Mouse (Mus musculus): Measurements from ENCODE around the gene Txndc17. TPM values are rescaled to one million over a fixed set of nuclear protein-coding genes. Genes with fewer than 3 reads are reported as not detected.
"Not testable (repeated sequence)": the region's sequence is repeated elsewhere in the genome, so short reads cannot be mapped to it uniquely, and the experiment has no call there.

The Txndc17 gene
- 154 and 162 TPM in 2 replicates for polyA plus RNA-seq (2016; fragmentation: Nextera tagmentation; extraction: Ambion mirVana)

DNA sequence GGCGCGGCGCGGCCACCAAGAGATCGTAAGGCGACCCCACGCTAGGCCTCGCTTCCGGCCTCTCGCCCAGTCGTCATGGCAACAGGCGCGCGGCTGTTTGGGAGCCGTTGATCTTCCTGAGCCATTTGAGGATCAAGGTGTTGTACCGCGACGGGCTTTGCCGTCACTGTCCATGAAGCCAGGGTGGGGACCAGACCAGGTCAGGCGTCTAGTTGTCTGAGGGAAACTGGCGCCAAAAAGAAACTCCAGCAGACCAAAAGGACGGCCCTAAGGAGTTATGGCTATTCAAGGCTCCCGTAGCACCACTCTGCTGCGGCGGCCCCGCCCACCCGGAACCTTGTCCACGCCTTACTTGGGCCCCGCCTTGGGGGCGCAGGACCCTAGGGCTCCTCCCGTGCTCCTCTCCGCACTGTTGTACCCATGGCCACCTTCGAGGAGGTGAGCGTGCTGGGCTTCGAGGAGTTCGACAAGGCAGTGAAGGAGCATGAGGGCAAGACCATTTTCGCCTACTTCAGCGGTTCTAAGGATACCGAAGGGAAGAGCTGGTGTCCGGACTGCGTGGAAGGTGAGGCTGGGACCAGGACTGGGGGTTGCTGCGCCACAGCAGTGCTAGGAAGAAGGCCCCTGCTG is at the start of gene Txndc17, which contains the start of gene 4933427D14Rik:
Txndc17 (plus strand) TSS at position 344 of the 630 bp plus-strand sequence.
4933427D14Rik (minus strand) TSS at position 256 of the 630 bp plus-strand sequence.
- Histone ChIP-seq H3K27ac (replicated peaks) (peak within 1 kb of the TSS; percentile 66), H3K27me3 (no peaks in the 10 kb centered on the region), H3K4me2 (replicated peaks) (peak within 1 kb of the TSS; percentile 92), H3K9me3 (no peaks in the 10 kb centered on the region), H3K4me1 (peaks cover 42% of the 10 kb centered on the region), H3K4me3 (peak within 1 kb of the TSS; percentile 91), H3K9ac (replicated peaks) (peak within 1 kb of the TSS; percentile 89), H3K36me3 (peaks cover 30% of the 10 kb centered on the region)
- ATAC-seq (ENCODE audit: low FRiP score, low read depth) = peak; percentile 93
- under 1% methylated on average over 42 of the region's 42 CpGs for WGBS

GRCm38 (mm10) chr11:72163198-72163597 is 44.1 kb upstream of the Txndc17 start:
- 92% methylated on average over 2 of the region's 2 CpGs for WGBS
- H3K36me3 ChIP-seq = peaks cover 84% of the 10 kb centered on the region
- no peaks in the 10 kb centered on the region for H3K4me1 ChIP-seq
- H3K27me3 ChIP-seq = no peaks in the 10 kb centered on the region
- H3K27ac ChIP-seq (replicated peaks) = no peak overlapping the region
- H3K4me2 ChIP-seq (replicated peaks) = no peak overlapping the region
- no peak overlapping the region for H3K4me3 ChIP-seq
- no peaks in the 10 kb centered on the region for H3K9me3 ChIP-seq
- H3K9ac ChIP-seq (replicated peaks) = no peak overlapping the region
- no peak for ATAC-seq (ENCODE audit: low FRiP score, low read depth)

DNA sequence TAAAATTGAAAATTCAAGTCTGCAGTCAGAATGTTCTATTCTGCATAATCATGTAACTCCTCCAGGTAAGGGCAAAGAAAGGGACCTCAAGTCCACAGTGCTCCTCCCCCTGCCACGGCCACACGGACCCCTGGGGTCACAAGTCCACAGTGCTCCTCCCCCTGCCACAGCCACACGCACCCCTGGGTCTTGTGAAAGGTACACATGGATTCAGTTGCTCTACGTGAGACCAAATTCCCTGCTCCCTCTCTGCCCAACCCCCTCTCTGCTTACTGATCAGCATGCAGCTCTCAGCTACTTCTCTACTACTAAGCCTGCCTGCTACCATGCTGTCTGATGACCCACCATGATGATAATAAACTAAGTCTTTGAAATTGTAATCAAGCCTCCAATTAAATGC is 37.5 kb upstream of the Txndc17 start:
- Histone ChIP-seq H3K4me2 (replicated peaks) (no peak overlapping the region), H3K4me3 (no peak overlapping the region), H3K27ac (replicated peaks) (no peak overlapping the region), H3K36me3 (peaks cover 73% of the 10 kb centered on the region), H3K9me3 (no peaks in the 10 kb centered on the region), H3K27me3 (no peaks in the 10 kb centered on the region), H3K9ac (replicated peaks) (no peak overlapping the region), H3K4me1 (no peaks in the 10 kb centered on the region)
- no peak for ATAC-seq (ENCODE audit: low FRiP score, low read depth)
- 88% methylated on average over 4 of the region's 4 CpGs for WGBS

DNA sequence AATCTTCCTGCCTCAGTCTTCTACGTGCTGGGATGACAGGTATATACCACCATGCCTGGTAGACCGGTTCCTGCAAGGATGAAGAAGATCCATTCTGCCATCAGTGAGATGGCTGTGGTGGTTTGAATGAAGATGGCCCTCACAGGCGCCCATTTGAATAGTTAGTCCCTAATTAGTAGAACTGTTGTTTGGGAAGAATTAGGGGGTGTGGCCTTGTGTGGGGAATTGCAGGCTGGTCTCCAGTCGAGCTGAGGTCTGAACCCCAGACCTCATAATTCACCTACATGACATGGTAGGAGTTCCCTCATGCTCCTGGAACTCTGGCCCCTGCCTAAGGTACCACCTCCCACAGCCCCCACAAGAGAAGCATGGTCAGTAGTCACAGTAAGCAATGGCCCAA is 35.4 kb upstream of the Txndc17 start:
- not testable (repeated sequence) for H3K27ac ChIP-seq (replicated peaks); ATAC-seq (ENCODE audit: low FRiP score, low read depth); H3K4me1 ChIP-seq; H3K4me2 ChIP-seq (replicated peaks); H3K4me3 ChIP-seq; H3K27me3 ChIP-seq; H3K9me3 ChIP-seq; H3K9ac ChIP-seq (replicated peaks)
- WGBS = 88% methylated on average over 4 of the region's 4 CpGs
- H3K36me3 ChIP-seq = peaks cover 73% of the 10 kb centered on the region

GRCm38 (mm10) chr11:72173506-72173905 is 33.8 kb upstream of the Txndc17 start:
- no peak for ATAC-seq (ENCODE audit: low FRiP score, low read depth)
- H3K9ac ChIP-seq (replicated peaks) = no peak overlapping the region
- H3K4me3 ChIP-seq = no peak overlapping the region
- H3K27ac ChIP-seq (replicated peaks) = no peak overlapping the region
- H3K4me1 ChIP-seq = peaks cover 14% of the 10 kb centered on the region; the same call in 1 of the 2 replicates
- H3K27me3 ChIP-seq = no peaks in the 10 kb centered on the region
- H3K4me2 ChIP-seq (replicated peaks) = no peak overlapping the region
- WGBS = 89% methylated on average over 5 of the region's 5 CpGs
- peaks cover 75% of the 10 kb centered on the region for H3K36me3 ChIP-seq
- H3K9me3 ChIP-seq = no peaks in the 10 kb centered on the region

GRCm38 (mm10) chr11:72174721-72175120 is 32.6 kb upstream of the Txndc17 start:
- no peaks in the 10 kb centered on the region for H3K27me3 ChIP-seq
- peaks cover 69% of the 10 kb centered on the region for H3K36me3 ChIP-seq
- H3K9ac ChIP-seq (replicated peaks) = no peak overlapping the region
- WGBS = 94% methylated on average over 6 of the region's 6 CpGs
- ATAC-seq (ENCODE audit: low FRiP score, low read depth) = no peak
- H3K4me3 ChIP-seq = no peak overlapping the region
- H3K27ac ChIP-seq (replicated peaks) = no peak overlapping the region
- peaks cover 14% of the 10 kb centered on the region; the same call in 1 of the 2 replicates for H3K4me1 ChIP-seq
- H3K9me3 ChIP-seq = no peaks in the 10 kb centered on the region
- no peak overlapping the region for H3K4me2 ChIP-seq (replicated peaks)

DNA sequence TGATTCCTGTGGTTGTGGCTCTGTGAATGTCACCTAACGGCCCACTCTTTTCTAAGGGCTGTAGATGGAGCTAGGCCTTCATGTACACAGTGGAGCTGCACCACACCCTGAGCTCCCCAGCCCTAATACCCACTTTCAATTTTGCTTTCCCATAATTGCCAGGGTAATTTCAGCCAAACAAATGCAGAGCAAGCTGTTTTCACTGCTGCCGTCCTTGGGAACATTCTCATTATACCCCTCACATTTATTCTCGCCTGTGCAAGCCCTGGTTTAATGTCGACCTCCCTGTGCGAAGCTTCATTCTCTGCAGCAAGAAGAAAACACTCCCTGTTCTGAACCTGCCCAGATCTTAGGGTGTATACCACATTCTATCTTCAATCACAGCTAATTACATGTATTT is 31.4 kb upstream of the Txndc17 start:
- Histone ChIP-seq H3K9ac (replicated peaks) (no peak overlapping the region), H3K4me3 (no peak overlapping the region), H3K27me3 (no peaks in the 10 kb centered on the region), H3K4me1 (peaks cover 14% of the 10 kb centered on the region; the same call in 1 of the 2 replicates), H3K4me2 (replicated peaks) (no peak overlapping the region), H3K27ac (replicated peaks) (no peak overlapping the region), H3K9me3 (no peaks in the 10 kb centered on the region), H3K36me3 (peaks cover 76% of the 10 kb centered on the region)
- WGBS = 80% methylated on average over 5 of the region's 5 CpGs
- ATAC-seq (ENCODE audit: low FRiP score, low read depth) = no peak

DNA sequence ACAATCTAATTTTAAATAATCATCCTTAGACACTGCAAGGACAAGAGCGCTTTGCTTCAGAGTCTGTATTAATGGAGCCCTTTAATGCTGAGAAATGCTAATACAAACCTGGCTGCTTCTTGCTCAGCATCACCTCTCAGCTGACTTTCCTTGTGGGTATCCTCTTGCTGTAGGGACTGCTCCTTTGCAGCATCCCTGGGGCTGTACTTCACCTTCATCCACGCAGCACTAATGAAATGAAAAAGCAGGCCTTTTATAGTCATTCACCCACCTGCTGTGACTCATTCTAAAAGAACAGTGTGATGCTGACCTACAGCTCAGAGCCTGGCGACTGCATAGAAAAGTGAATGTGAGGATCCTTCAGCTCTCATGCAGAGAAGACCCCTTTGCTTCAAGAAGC is 30.8 kb upstream of the Txndc17 start:
- Histone ChIP-seq H3K4me1 (peaks cover 14% of the 10 kb centered on the region; the same call in 1 of the 2 replicates), H3K9me3 (no peaks in the 10 kb centered on the region), H3K27me3 (no peaks in the 10 kb centered on the region), H3K4me3 (no peak overlapping the region), H3K36me3 (peaks cover 80% of the 10 kb centered on the region), H3K4me2 (replicated peaks) (no peak overlapping the region), H3K27ac (replicated peaks) (no peak overlapping the region), H3K9ac (replicated peaks) (no peak overlapping the region)
- WGBS = 25% methylated on average over 3 of the region's 3 CpGs
- no peak for ATAC-seq (ENCODE audit: low FRiP score, low read depth)

DNA sequence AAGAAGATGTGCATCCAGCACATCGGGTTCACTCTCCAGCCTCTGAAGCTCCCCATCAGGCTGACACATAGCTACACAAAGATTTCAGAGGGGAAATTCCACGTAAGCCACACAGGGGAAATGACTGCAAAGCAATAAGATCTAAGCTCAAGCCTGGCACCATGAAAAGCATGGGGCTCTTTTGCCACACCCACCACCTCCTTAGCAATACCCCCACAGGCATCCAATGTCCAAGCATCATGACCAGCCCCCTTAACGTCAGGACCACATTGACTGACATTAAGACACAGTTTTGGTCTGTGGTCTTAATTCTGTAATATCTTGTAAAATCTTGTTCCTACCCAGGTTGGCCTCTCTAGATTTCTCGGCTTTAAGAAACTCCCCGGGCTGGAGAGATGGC is 26.8 kb upstream of the Txndc17 start:
- no peak overlapping the region for H3K4me2 ChIP-seq (replicated peaks)
- peaks cover 64% of the 10 kb centered on the region for H3K36me3 ChIP-seq
- no peak for ATAC-seq (ENCODE audit: low FRiP score, low read depth)
- H3K4me3 ChIP-seq = no peak overlapping the region
- 94% methylated on average over 5 of the region's 5 CpGs for WGBS
- no peaks in the 10 kb centered on the region for H3K9me3 ChIP-seq
- no peak overlapping the region for H3K27ac ChIP-seq (replicated peaks)
- no peak overlapping the region for H3K9ac ChIP-seq (replicated peaks)
- peaks cover 14% of the 10 kb centered on the region; the same call in 1 of the 2 replicates for H3K4me1 ChIP-seq
- H3K27me3 ChIP-seq = no peaks in the 10 kb centered on the region

DNA sequence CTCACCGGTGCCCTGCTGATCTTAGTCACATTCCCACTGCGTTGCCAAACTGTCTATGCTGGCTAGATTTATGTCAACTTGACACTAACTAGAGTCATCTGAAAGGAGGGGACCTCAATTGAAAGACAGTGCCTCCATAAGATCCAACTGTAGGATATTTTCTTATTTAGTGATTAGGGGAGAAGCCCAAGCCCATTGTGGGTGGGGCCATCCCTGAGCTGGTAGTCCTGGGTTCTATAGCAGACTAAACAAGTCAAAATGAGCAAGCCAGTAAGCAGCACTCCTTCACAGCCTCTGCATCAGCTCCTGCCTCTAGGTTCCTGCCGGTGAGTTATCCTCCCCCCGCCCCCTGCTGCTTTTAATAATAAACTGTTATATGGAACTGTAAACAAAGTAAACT is 26.2 kb upstream of the Txndc17 start:
- Histone ChIP-seq H3K36me3 (peaks cover 63% of the 10 kb centered on the region), H3K27ac (replicated peaks) (no peak overlapping the region), H3K4me2 (replicated peaks) (no peak overlapping the region), H3K9ac (replicated peaks) (no peak overlapping the region), H3K27me3 (no peaks in the 10 kb centered on the region), H3K9me3 (no peaks in the 10 kb centered on the region), H3K4me3 (no peak overlapping the region), H3K4me1 (peaks cover 14% of the 10 kb centered on the region; the same call in 1 of the 2 replicates)
- 95% methylated on average over 4 of the region's 4 CpGs for WGBS
- no peak for ATAC-seq (ENCODE audit: low FRiP score, low read depth)

DNA sequence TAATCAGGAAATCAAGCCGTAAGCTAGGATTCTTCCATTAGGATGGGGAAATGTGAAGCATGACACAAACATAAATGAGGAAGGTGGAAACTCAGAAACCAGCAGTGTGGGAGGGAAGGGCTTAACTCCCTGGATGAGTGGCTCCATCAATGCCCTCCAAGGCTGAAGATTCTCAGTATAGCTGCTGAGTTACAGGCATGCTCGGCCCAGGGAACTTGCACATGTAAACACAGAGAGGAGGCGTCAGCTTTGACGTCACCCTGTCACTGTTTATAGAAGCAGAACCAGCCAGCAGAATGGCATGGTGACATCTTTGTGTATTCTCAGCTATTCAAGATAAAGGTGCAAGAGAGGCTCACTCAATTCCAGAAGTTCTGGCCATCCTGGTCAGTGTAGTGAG is 23.1 kb upstream of the Txndc17 start:
- Histone ChIP-seq H3K36me3 (peaks cover 63% of the 10 kb centered on the region), H3K4me3 (no peak overlapping the region), H3K9me3 (no peaks in the 10 kb centered on the region), H3K4me1 (no peaks in the 10 kb centered on the region), H3K4me2 (replicated peaks) (no peak overlapping the region), H3K9ac (replicated peaks) (no peak overlapping the region), H3K27ac (replicated peaks) (no peak overlapping the region), H3K27me3 (no peaks in the 10 kb centered on the region)
- WGBS = 87% methylated on average over 4 of the region's 4 CpGs
- no peak for ATAC-seq (ENCODE audit: low FRiP score, low read depth)

DNA sequence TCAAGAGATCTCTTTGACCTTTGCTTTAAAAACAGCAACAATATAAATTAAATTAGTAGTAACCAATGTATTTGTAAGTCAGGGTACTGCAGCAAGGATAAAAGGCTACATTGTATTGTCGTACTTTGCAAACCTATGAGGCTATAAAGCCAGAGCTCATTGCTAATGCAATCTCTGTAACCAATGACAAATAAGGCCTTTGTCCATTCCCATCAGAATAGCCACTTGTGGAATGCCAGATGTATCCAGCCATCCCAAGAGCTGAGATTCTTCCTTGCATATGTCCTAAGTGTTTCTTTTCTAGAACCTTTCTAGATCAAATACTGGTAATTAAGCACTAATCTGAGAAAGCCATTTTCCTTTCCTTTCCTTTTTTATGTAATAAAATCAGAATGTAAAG is 16.5 kb upstream of the Txndc17 start:
- no peak overlapping the region for H3K9ac ChIP-seq (replicated peaks)
- H3K4me2 ChIP-seq (replicated peaks) = no peak overlapping the region
- no peaks in the 10 kb centered on the region for H3K9me3 ChIP-seq
- no peaks in the 10 kb centered on the region for H3K4me1 ChIP-seq
- 77% methylated on average over 1 of the region's 1 CpGs for WGBS
- no peak overlapping the region for H3K27ac ChIP-seq (replicated peaks)
- H3K36me3 ChIP-seq = peaks cover 62% of the 10 kb centered on the region
- H3K4me3 ChIP-seq = no peak overlapping the region
- no peak for ATAC-seq (ENCODE audit: low FRiP score, low read depth)
- H3K27me3 ChIP-seq = no peaks in the 10 kb centered on the region

- H3K4me3 ChIP-seq = no peak overlapping the region
- no peak overlapping the region for H3K4me2 ChIP-seq (replicated peaks)
- no peak overlapping the region for H3K9ac ChIP-seq (replicated peaks)
- 92% methylated on average over 2 of the region's 2 CpGs for WGBS
- no peaks in the 10 kb centered on the region for H3K27me3 ChIP-seq
- H3K4me1 ChIP-seq = no peaks in the 10 kb centered on the region
- peaks cover 65% of the 10 kb centered on the region for H3K36me3 ChIP-seq
- no peaks in the 10 kb centered on the region for H3K9me3 ChIP-seq
- ATAC-seq (ENCODE audit: low FRiP score, low read depth) = no peak
- no peak overlapping the region for H3K27ac ChIP-seq (replicated peaks)
Measured at GRCm38 (mm10) chr11:72194259-72194658, 13.1 kb upstream of the Txndc17 start.
